ENCODE assay signal across 23 mouse cellular contexts in the genomic region with DNA sequence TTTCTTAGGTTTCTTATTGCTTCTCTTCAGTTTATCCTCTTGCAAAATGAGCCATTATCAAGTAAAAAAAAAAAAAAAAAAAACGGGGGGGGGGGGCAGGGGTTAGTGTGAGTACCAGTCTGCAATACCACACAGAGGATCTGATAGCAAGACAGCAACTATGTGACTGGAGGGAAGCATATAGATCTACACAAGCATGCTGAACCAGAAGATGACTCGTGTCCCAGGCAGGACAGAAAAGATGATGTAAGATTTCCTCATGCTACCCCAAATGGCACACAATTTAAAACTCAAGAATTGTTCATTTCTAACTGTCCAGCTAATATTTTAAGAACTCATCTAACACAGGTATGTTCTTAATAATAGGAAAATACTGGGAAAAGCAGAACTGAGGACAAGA. TPM values are rescaled to one million over a fixed set of nuclear protein-coding genes. Genes with fewer than 3 reads are reported as not detected.
A peak's percentile ranks its signal among the peaks of the same experiment; 100 is the strongest.
DNase-seq lines count a peak whose midpoint lies in the region; ATAC-seq and TF ChIP-seq lines count a peak whose summit lies in the region.
"Had no signal": no experiment of that assay in that cellular context is flagged by ENCODE, and none has a peak within 500 bp of the region (broad histone marks: within the 10 kb centered on the region; RNA-seq: fewer than 3 reads in every experiment).

No protein-coding gene starts in this region.

- dilution Hi-C loops in CH12.LX (cut with MboI; ENCODE audit: extremely low pct_ligation_motif_present, extremely low pct_unique_long_range_greater_than_20kb, low sequenced_read_pairs) = no loop called here

- no peaks in the 10 kb centered on the region for H3K27me3 ChIP-seq in heart, postnatal 0 days (ENCODE audit: control insufficient read depth, insufficient read depth, low read length)
- no peaks in the 10 kb centered on the region for H3K27me3 ChIP-seq in heart, embryonic 12.5 days (replicated peaks)
- H3K27me3 ChIP-seq in CH12.LX (replicated peaks) (no peaks in the 10 kb centered on the region), myocyte (ENCODE audit: control insufficient read depth, insufficient read depth, insufficient read length) (no peaks in the 10 kb centered on the region)
- H3K27me3 ChIP-seq in cerebellum, adult 2 months (ENCODE audit: control insufficient read depth, insufficient read depth, low read length) = no peaks in the 10 kb centered on the region
- H3K27me3 ChIP-seq: embryonic facial prominence, embryonic 13.5 days; hindbrain, embryonic 15.5 days; limb, embryonic 15.5 days; midbrain, embryonic 15.5 days; Patski had no signal

- 37% methylated on average over 2 of the region's 2 CpGs for WGBS in heart, postnatal 0 days
- WGBS in heart, embryonic 12.5 days = 49% methylated on average over 2 of the region's 2 CpGs
- 10% methylated on average over 2 of the region's 2 CpGs for WGBS in cerebellum, adult 2 months

- H3ac ChIP-seq in myocyte (ENCODE audit: control insufficient read depth, insufficient read length) = no peak overlapping the region

- H3K27ac ChIP-seq in heart, postnatal 0 days (ENCODE audit: low read depth) = 0 out of 2 replicates have a peak overlapping the region, but pooled peaks have one; percentile 18
- H3K27ac ChIP-seq in heart, embryonic 12.5 days (ENCODE audit: poor library complexity, severe bottlenecking) = no peak overlapping the region
- H3K27ac ChIP-seq in CH12.LX (ENCODE audit: insufficient read depth, low read depth) = no peak overlapping the region
- no peak overlapping the region for H3K27ac ChIP-seq in cerebellum, adult 2 months (ENCODE audit: insufficient read depth, low read length)
- H3K27ac ChIP-seq: embryonic facial prominence, embryonic 13.5 days; heart, adult 2 months; hindbrain, embryonic 15.5 days; limb, embryonic 15.5 days; midbrain, embryonic 15.5 days had no signal

- no peak overlapping the region for H3K4me2 ChIP-seq in heart, postnatal 0 days (ENCODE audit: low read depth, low read length)
- no peak overlapping the region for H3K4me2 ChIP-seq in heart, embryonic 12.5 days
- H3K4me2 ChIP-seq in CH12.LX (ENCODE audit: insufficient read depth, low read depth, poor library complexity, severe bottlenecking) (no peak overlapping the region), myocyte (ENCODE audit: low read depth) (peak overlapping the region; percentile 35)
- H3K4me2 ChIP-seq: embryonic facial prominence, embryonic 13.5 days; hindbrain, embryonic 15.5 days; limb, embryonic 15.5 days; midbrain, embryonic 15.5 days had no signal

- H3K9me3 ChIP-seq in heart, postnatal 0 days (replicated peaks; ENCODE audit: control insufficient read depth, low read length) = no peaks in the 10 kb centered on the region
- H3K9me3 ChIP-seq in heart, embryonic 12.5 days (replicated peaks) = no peaks in the 10 kb centered on the region
- H3K9me3 ChIP-seq in CH12.LX (replicated peaks; ENCODE audit: low read length) = no peaks in the 10 kb centered on the region
- H3K9me3 ChIP-seq: embryonic facial prominence, embryonic 13.5 days; hindbrain, embryonic 15.5 days; limb, embryonic 15.5 days; midbrain, embryonic 15.5 days had no signal

- no peaks in the 10 kb centered on the region for H3K36me3 ChIP-seq in heart, postnatal 0 days (replicated peaks; ENCODE audit: control insufficient read depth, insufficient read depth, low read length)
- 0 out of 2 replicates have a peak, but pooled peaks cover 4% of the 10 kb centered on the region for H3K36me3 ChIP-seq in heart, embryonic 12.5 days
- peaks cover 0 to 12% of the 10 kb centered on the region in 2 experiments for H3K36me3 ChIP-seq in CH12.LX (replicated peaks in 1 of 2; ENCODE audit: control insufficient read depth in 1 of 2, insufficient read depth in 1 of 2, low read length in 1 of 2)
- no peaks in the 10 kb centered on the region for H3K36me3 ChIP-seq in myocyte (ENCODE audit: control insufficient read depth, insufficient read depth)
- H3K36me3 ChIP-seq: hindbrain, embryonic 15.5 days; limb, embryonic 15.5 days; midbrain, embryonic 15.5 days had no signal

- no peak overlapping the region for H3K9ac ChIP-seq in heart, postnatal 0 days (replicated peaks; ENCODE audit: low read depth, low read length)
- no peak overlapping the region for H3K9ac ChIP-seq in heart, embryonic 12.5 days
- H3K9ac ChIP-seq in CH12.LX (ENCODE audit: insufficient read depth, low read depth) = no peak overlapping the region; the same call in 1 of the 2 replicates
- H3K9ac ChIP-seq: embryonic facial prominence, embryonic 13.5 days; hindbrain, embryonic 15.5 days; limb, embryonic 15.5 days; midbrain, embryonic 15.5 days had no signal

- peaks cover 41% of the 10 kb centered on the region for H3K79me2 ChIP-seq in CH12.LX (replicated peaks; ENCODE audit: control insufficient read depth, extremely low read depth, insufficient read depth, poor library complexity, severe bottlenecking)
- peaks cover 98% of the 10 kb centered on the region for H3K79me2 ChIP-seq in myocyte (ENCODE audit: control insufficient read depth, insufficient read depth)

- TF ChIP-seq EP300 in heart, postnatal 0 days (IDR thresholded peaks at IDR 0.05; ENCODE audit: low read depth) = no peak
- no peak for TF ChIP-seq EP300 in CH12.LX (IDR thresholded peaks at IDR 0.05; ENCODE audit: low read length)

- DNase-seq in heart, postnatal 0 days (ENCODE audit: low spot score) = no peak
- peak; percentile 31 for DNase-seq in CH12.LX (ENCODE audit: extremely low read depth)
- no peak for DNase-seq in cerebellum, adult 2 months
- DNase-seq: cerebellum, adult 18-20 months; cerebellum, postnatal 36 days; embryo, embryonic 11 days; heart, adult 2 months; heart, postnatal 4 days; kidney, adult 2 months; kidney, postnatal 10 days; left cerebral cortex, postnatal 4 days; lung, adult 2 months; lung, postnatal 14 days had no signal

- no peak overlapping the region for H3K4me3 ChIP-seq in heart, postnatal 0 days (ENCODE audit: low read depth, low read length)
- H3K4me3 ChIP-seq in heart, embryonic 12.5 days = no peak overlapping the region
- H3K4me3 ChIP-seq in CH12.LX (replicated peaks in 1 of 3; ENCODE audit: low read depth in 2 of 3, low read length in 2 of 3, poor library complexity in 1 of 3) (no peak overlapping the region), myocyte (no peak overlapping the region)
- no peak overlapping the region for H3K4me3 ChIP-seq in cerebellum, adult 2 months (replicated peaks; ENCODE audit: insufficient read depth, low read depth, low read length)
- H3K4me3 ChIP-seq: embryonic facial prominence, embryonic 13.5 days; heart, adult 2 months; hindbrain, embryonic 15.5 days; limb, embryonic 15.5 days; midbrain, embryonic 15.5 days had no signal

- in situ Hi-C loops in CH12.LX (cut with MboI; ENCODE audit: low pct_ligation_motif_present, low pct_unique_long_range_greater_than_20kb, low sequenced_read_pairs) = no loop called here

- ATAC-seq in heart, postnatal 0 days (ENCODE audit: insufficient read depth, low read depth) = no peak
- no peak for ATAC-seq in heart, embryonic 12.5 days (ENCODE audit: insufficient number of reproducible peaks, low FRiP score)
- peak; percentile 64 for ATAC-seq in granulocyte monocyte progenitor cell, adult 5-6 weeks (replicated peaks; ENCODE audit: poor library complexity, severe bottlenecking)
- no peak for ATAC-seq in erythroid progenitor cell, adult 5-6 weeks (replicated peaks; ENCODE audit: low FRiP score, poor library complexity, severe bottlenecking)
- ATAC-seq: forebrain, embryonic 14.5 days; midbrain, embryonic 15.5 days; Patski had no signal

- H3K4me1 ChIP-seq in heart, postnatal 0 days (ENCODE audit: control insufficient read depth, insufficient read depth) = peaks cover 43% of the 10 kb centered on the region
- peaks cover 59% of the 10 kb centered on the region for H3K4me1 ChIP-seq in heart, embryonic 12.5 days (replicated peaks)
- H3K4me1 ChIP-seq in CH12.LX (ENCODE audit: control insufficient read depth in 1 of 2, insufficient read depth in 2 of 2) = peaks cover 6 to 54% of the 10 kb centered on the region in 2 experiments
- peaks cover 11% of the 10 kb centered on the region for H3K4me1 ChIP-seq in cerebellum, adult 2 months (ENCODE audit: control insufficient read depth, insufficient read depth, low read length)

- no peak for TF ChIP-seq CTCF in heart, postnatal 0 days (IDR thresholded peaks at IDR 0.05; ENCODE audit: low read depth)
- no peak for TF ChIP-seq CTCF in CH12.LX (conservative IDR thresholded peaks at IDR 0.05 in 1 of 2, IDR thresholded peaks at IDR 0.05 in 1 of 2; ENCODE audit: low read depth in 2 of 2, low read length in 2 of 2)
- TF ChIP-seq CTCF in cerebellum, adult 2 months (IDR thresholded peaks at IDR 0.05; ENCODE audit: borderline replicate concordance, insufficient read depth, low read depth, low read length) = no peak

- TF ChIP-seq POLR2A in CH12.LX (IDR thresholded peaks at IDR 0.05; ENCODE audit: low read depth, low read length) = no peak
- no peak for TF ChIP-seq POLR2A in myocyte (IDR thresholded peaks at IDR 0.05; ENCODE audit: insufficient read length, low read depth)
- no peak for TF ChIP-seq POLR2A in cerebellum, adult 2 months (IDR thresholded peaks at IDR 0.05; ENCODE audit: borderline replicate concordance, insufficient read depth, low read length)

- TF ChIP-seq RAD21 in CH12.LX (IDR thresholded peaks at IDR 0.05; ENCODE audit: low read depth, low read length) = no peak

RNA-seq across cellular contexts. Expression of gene Raf1, which starts 22.5 kb away (rescaled TPM):
- 182 and 204 TPM in 2 replicates for total RNA-seq in heart, postnatal 0 days (2014; rRNA removed; ENCODE audit: low replicate concordance)
- polyA plus RNA-seq in heart, postnatal 0 days (2015; fragmentation: Nextera tagmentation; extraction: Ambion mirVana) = 72.3 and 80.6 TPM in 2 replicates
- polyA plus RNA-seq in heart, embryonic 12.5 days (2016; fragmentation: Nextera tagmentation; extraction: Ambion mirVana) = 109 TPM in 2 replicates
- total RNA-seq in CH12.LX (2012; rRNA removed) (59.8 and 61.7 TPM in 2 replicates), CH12.LX (2014; rRNA removed) (76.8 and 79.2 TPM in 2 replicates)
- polyA plus RNA-seq in CH12.LX (2012; ENCODE audit: insufficient read length, low read depth) (53.5 and 63.2 TPM in 2 replicates), myocyte (2012; fragmentation: generic; extraction: Trizol) (81.2 TPM)
- 116 and 120 TPM in 2 replicates for total RNA-seq in granulocyte monocyte progenitor cell, adult 5-6 weeks (2014; fragmentation: Nextera tagmentation)
- 60.2 and 65.5 TPM in 2 replicates for total RNA-seq in granulocyte monocyte progenitor cell, adult 5-6 weeks (2017)
- polyA plus RNA-seq in cerebellum, adult 2 months (2012; rRNA removed) = 148 and 152 TPM in 2 replicates
- 84.0 and 100 TPM in 2 replicates for total RNA-seq in erythroid progenitor cell, adult 5-6 weeks (2015; ENCODE audit: low replicate concordance)
- 21.3 and 46.2 TPM in 2 replicates for total RNA-seq in erythroid progenitor cell, adult 5-6 weeks (2017; ENCODE audit: low replicate concordance)

RNA-seq across cellular contexts. Expression of gene Mkrn2, which starts 52.2 kb away (rescaled TPM):
- 17.9 and 71.3 TPM in 2 replicates for total RNA-seq in heart, postnatal 0 days (2014; rRNA removed; ENCODE audit: low replicate concordance)
- polyA plus RNA-seq in heart, postnatal 0 days (2015; fragmentation: Nextera tagmentation; extraction: Ambion mirVana) = 29.6 and 31.3 TPM in 2 replicates
- 21.6 and 21.8 TPM in 2 replicates for polyA plus RNA-seq in heart, embryonic 12.5 days (2016; fragmentation: Nextera tagmentation; extraction: Ambion mirVana)
- 11.7 and 14.6 TPM in 2 replicates for total RNA-seq in CH12.LX (2012; rRNA removed)
- total RNA-seq in CH12.LX (2014; rRNA removed) = 45.8 and 49.8 TPM in 2 replicates
- polyA plus RNA-seq in CH12.LX (2012; ENCODE audit: insufficient read length, low read depth) = 17.1 and 18.6 TPM in 2 replicates
- 17.5 and 20.1 TPM in 2 replicates for total RNA-seq in granulocyte monocyte progenitor cell, adult 5-6 weeks (2014; fragmentation: Nextera tagmentation)
- 18.8 and 32.8 TPM in 2 replicates for total RNA-seq in granulocyte monocyte progenitor cell, adult 5-6 weeks (2017)
- 17.0 TPM for polyA plus RNA-seq in myocyte (2012; fragmentation: generic; extraction: Trizol)
- 34.7 and 37.7 TPM in 2 replicates for polyA plus RNA-seq in cerebellum, adult 2 months (2012; rRNA removed)
- 1.7 and 2.9 TPM in 2 replicates for total RNA-seq in erythroid progenitor cell, adult 5-6 weeks (2015; ENCODE audit: low replicate concordance)
- 3.9 and 4.0 TPM in 2 replicates for total RNA-seq in erythroid progenitor cell, adult 5-6 weeks (2017; ENCODE audit: low replicate concordance)
